Mouse (Mus musculus) monocyte, adult 5-6 weeks (primary cell): ENCODE measurements around the gene Chd8. TPM values are rescaled to one million over a fixed set of nuclear protein-coding genes. Genes with fewer than 3 reads are reported as not detected.

Experiments used
- total RNA-seq: library from RNA; stranded (forward); fragments of 200-1000, 200-491, 200-594 nt; gene quantifications from 3 replicates; pipeline ENCODE4 v1.2.3, GENCODE M21; 2017

Chd8 gene
- total RNA-seq, 1 experiment from 2014 or later = 105 TPM

Other genes starting within 250 kb of the Chd8 start
- gene Tmem253, start 242.1 kb downstream of the Chd8 start, total RNA-seq = 0.97 TPM in 1 of 3 replicates, not detected in the others
- gene Zfp219, start 237.0 kb downstream of the Chd8 start, total RNA-seq = 7.1 to 11.0 TPM (median 8.5 TPM) in 3 replicates
- gene Olfr221, start 215.3 kb downstream of the Chd8 start, total RNA-seq = not detected in 3 replicates
- 287 to 397 TPM (median 370 TPM) in 3 replicates for gene Hnrnpc, start 153.8 kb downstream of the Chd8 start, total RNA-seq
- 10.6 to 12.6 TPM (median 12.3 TPM) in 3 replicates for gene Rpgrip1, start 147.1 kb downstream of the Chd8 start, total RNA-seq
- gene Supt16, start 60.4 kb downstream of the Chd8 start, total RNA-seq = 96.8 to 144 TPM (median 108 TPM) in 3 replicates
- 56.9 to 65.9 TPM (median 65.4 TPM) in 3 replicates for gene Tox4, start 21.4 kb upstream of the Chd8 start, total RNA-seq
- 5.4 to 14.8 TPM (median 12.5 TPM) in 3 replicates for gene Rab2b, start 21.8 kb upstream of the Chd8 start, total RNA-seq
- gene Mettl3, start 47.3 kb upstream of the Chd8 start, total RNA-seq = 31.5 to 70.4 TPM (median 65.5 TPM) in 3 replicates
- 0.39 to 0.48 TPM in 2 of 3 replicates, not detected in the other for gene Sall2, start 71.0 kb upstream of the Chd8 start, total RNA-seq
- gene Olfr1513, start 98.6 kb upstream of the Chd8 start, total RNA-seq = not detected in 3 replicates
- not detected in 3 replicates for gene Olfr1512, start 121.4 kb upstream of the Chd8 start, total RNA-seq
- not detected in 3 replicates for gene Olfr1511, start 139.6 kb upstream of the Chd8 start, total RNA-seq
- gene Olfr1510, start 156.6 kb upstream of the Chd8 start, total RNA-seq = not detected in 3 replicates
- not detected in 3 replicates for gene Olfr1509, start 185.2 kb upstream of the Chd8 start, total RNA-seq
- not detected in 3 replicates for gene Olfr1508, start 209.7 kb upstream of the Chd8 start, total RNA-seq
- not detected in 3 replicates for gene Olfr1507, start 238.0 kb upstream of the Chd8 start, total RNA-seq